Mouse (Mus musculus): ENCODE data around the gene Gm20671. TPM values are rescaled to one million over a fixed set of nuclear protein-coding genes. Genes with fewer than 3 reads are reported as not detected.
"Not testable (repeated sequence)": the region's sequence is repeated elsewhere in the genome, so short reads cannot be mapped to it uniquely, and the experiment has no call there.

Gene Gm20671
- total and polyA plus RNA-seq, 3 experiments, result 5.2 to 14.2 TPM; not detected in 1

- no peak for DNase-seq
Measured at GRCm38 (mm10) chr5:32735779-32736178, 91.1 kb downstream of the Gm20671 start.

GRCm38 (mm10) chr5:32733892-32734291 is 93.0 kb downstream of the Gm20671 start:
- DNase-seq, result not testable (repeated sequence)

- no peak for DNase-seq
Measured at GRCm38 (mm10) chr5:32728851-32729250, 98.1 kb downstream of the Gm20671 start.

GRCm38 (mm10) chr5:32728300-32728699 is 98.6 kb downstream of the Gm20671 start:
- no peak for DNase-seq

- DNase-seq, result not testable (repeated sequence)
Measured at GRCm38 (mm10) chr5:32725397-32725796, 101.5 kb downstream of the Gm20671 start.

- no peak for DNase-seq
Measured at GRCm38 (mm10) chr5:32723981-32724380, 102.9 kb downstream of the Gm20671 start.

- not testable (repeated sequence) for DNase-seq
Measured at GRCm38 (mm10) chr5:32722711-32723110, 104.2 kb downstream of the Gm20671 start.

GRCm38 (mm10) chr5:32722263-32722662 is 104.6 kb downstream of the Gm20671 start:
- DNase-seq, result no peak

- no peak for DNase-seq
Measured at GRCm38 (mm10) chr5:32721316-32721715, 105.6 kb downstream of the Gm20671 start.

- no peak for DNase-seq
Measured at GRCm38 (mm10) chr5:32720416-32720815, 106.5 kb downstream of the Gm20671 start.

- DNase-seq, result no peak
Measured at GRCm38 (mm10) chr5:32718916-32719315, 108.0 kb downstream of the Gm20671 start.

GRCm38 (mm10) chr5:32717726-32718125 is 109.2 kb downstream of the Gm20671 start:
- no peak for DNase-seq

- DNase-seq, result peak; percentile 87
Measured at GRCm38 (mm10) chr5:32713703-32714467, 113.0 kb downstream of the Gm20671 start.

- no peak for DNase-seq
Measured at GRCm38 (mm10) chr5:32713042-32713702, 113.7 kb downstream of the Gm20671 start.

- DNase-seq, result no peak
Measured at GRCm38 (mm10) chr5:32712221-32713041, 114.5 kb downstream of the Gm20671 start.

GRCm38 (mm10) chr5:32711485-32711884 is 115.4 kb downstream of the Gm20671 start:
- no peak for DNase-seq

GRCm38 (mm10) chr5:32706226-32706780 is 120.6 kb downstream of the Gm20671 start:
- no peak for DNase-seq

- DNase-seq, result no peak
Measured at GRCm38 (mm10) chr5:32697208-32697867, 129.6 kb downstream of the Gm20671 start.

- DNase-seq, result no peak
Measured at GRCm38 (mm10) chr5:32693411-32693810, 133.5 kb downstream of the Gm20671 start.

Data from adrenal gland, adult 2 months (tissue).